10 mouse cellular contexts compared by ENCODE assay signal in the genomic region with DNA sequence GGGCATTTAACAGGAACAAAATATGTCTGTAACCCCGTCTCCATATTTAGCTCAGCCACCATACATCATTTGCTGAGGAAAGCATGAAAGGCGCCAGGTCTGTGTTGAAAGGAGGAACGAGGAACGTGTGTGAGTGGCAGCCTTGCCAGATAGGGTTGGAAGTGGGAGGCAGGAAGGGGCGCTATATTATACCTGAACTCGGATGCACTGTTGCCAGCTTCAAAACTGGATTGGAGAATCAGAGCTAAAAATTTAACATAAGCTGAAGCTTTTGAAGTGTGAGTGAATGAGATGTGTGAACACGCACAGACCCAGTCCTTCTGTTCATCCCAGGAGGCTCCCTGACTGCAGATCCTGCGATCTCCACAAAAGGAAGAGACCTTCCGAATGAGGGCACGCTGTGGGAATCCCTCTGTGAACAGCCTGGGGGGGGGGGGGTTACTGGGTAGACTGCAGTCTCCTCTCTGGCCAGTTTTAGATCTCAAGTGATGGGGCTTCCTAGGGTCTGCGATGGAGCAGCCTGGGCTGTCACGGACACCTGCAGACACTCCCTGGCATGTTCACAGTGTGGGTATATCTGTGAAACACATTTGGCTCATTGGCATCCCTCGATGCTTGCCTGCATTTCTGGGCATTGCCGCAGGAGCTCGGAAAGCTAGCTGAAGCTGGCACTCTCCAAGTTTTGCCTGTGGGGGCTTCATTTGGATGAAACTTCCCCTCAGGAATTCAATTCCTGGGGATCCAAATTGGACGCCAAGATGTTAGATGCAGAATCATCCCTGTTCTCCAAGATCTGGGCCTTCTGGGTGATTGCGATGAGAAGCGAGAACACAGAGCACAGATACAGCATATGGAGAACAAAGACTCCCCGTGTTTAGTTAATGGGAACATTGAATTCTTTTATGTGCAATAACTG.
A peak's percentile ranks its signal among the peaks of the same experiment; 100 is the strongest.
DNase-seq lines count a peak whose midpoint lies in the region; ATAC-seq lines count a peak whose summit lies in the region.
"Had no signal": no experiment of that assay in that cellular context is flagged by ENCODE, and none has a peak within 500 bp of the region (broad histone marks: within the 10 kb centered on the region; RNA-seq: fewer than 3 reads in every experiment).

No protein-coding gene starts in this region.

- H3K9me3 ChIP-seq in midbrain, embryonic 13.5 days: no peaks in the 10 kb centered on the region
- H3K9me3 ChIP-seq in midbrain, embryonic 10.5 days (replicated peaks): no peaks in the 10 kb centered on the region
- no peaks in the 10 kb centered on the region for H3K9me3 ChIP-seq in forebrain, embryonic 16.5 days (ENCODE audit: control insufficient read depth, low read length)
- H3K9me3 ChIP-seq in liver, embryonic 12.5 days (replicated peaks): no peaks in the 10 kb centered on the region
- H3K9me3 ChIP-seq: neural tube, embryonic 12.5 days had no signal

- H3K9ac ChIP-seq in midbrain, embryonic 13.5 days (replicated peaks): no peak overlapping the region
- H3K9ac ChIP-seq in forebrain, embryonic 16.5 days (replicated peaks; ENCODE audit: low read depth, low read length): no peak overlapping the region
- H3K9ac ChIP-seq in liver, embryonic 12.5 days: no peak overlapping the region
- H3K9ac ChIP-seq: liver, postnatal 0 days; neural tube, embryonic 12.5 days had no signal

- no peak for DNase-seq in midbrain, embryonic 10.5 days (ENCODE audit: low spot score)
- peak; percentile 51 for DNase-seq in left cerebral cortex, adult 11 months (ENCODE audit: low spot score)
- DNase-seq in right cerebral cortex, postnatal 25 days: peak; percentile 73
- DNase-seq in urinary bladder, adult 2 months (ENCODE audit: low spot score): no peak
- DNase-seq: liver, postnatal 0 days had no signal

- no peak overlapping the region for H3K4me2 ChIP-seq in midbrain, embryonic 13.5 days (replicated peaks)
- peak overlapping the region; percentile 30 for H3K4me2 ChIP-seq in forebrain, embryonic 16.5 days (ENCODE audit: low read length)
- H3K4me2 ChIP-seq in liver, embryonic 12.5 days: no peak overlapping the region
- H3K4me2 ChIP-seq: neural tube, embryonic 12.5 days had no signal

- no peaks in the 10 kb centered on the region for H3K4me1 ChIP-seq in midbrain, embryonic 13.5 days (replicated peaks)
- H3K4me1 ChIP-seq in midbrain, embryonic 10.5 days: no peaks in the 10 kb centered on the region
- peaks cover 10% of the 10 kb centered on the region for H3K4me1 ChIP-seq in forebrain, embryonic 16.5 days (replicated peaks; ENCODE audit: control insufficient read depth, insufficient read depth, low read length)
- no peaks in the 10 kb centered on the region for H3K4me1 ChIP-seq in liver, embryonic 12.5 days
- H3K4me1 ChIP-seq: neural tube, embryonic 12.5 days had no signal

- H3K36me3 ChIP-seq in midbrain, embryonic 13.5 days: no peaks in the 10 kb centered on the region
- H3K36me3 ChIP-seq in midbrain, embryonic 10.5 days: no peaks in the 10 kb centered on the region
- H3K36me3 ChIP-seq in forebrain, embryonic 16.5 days (ENCODE audit: control insufficient read depth, insufficient read depth): no peaks in the 10 kb centered on the region
- no peaks in the 10 kb centered on the region for H3K36me3 ChIP-seq in liver, embryonic 12.5 days
- H3K36me3 ChIP-seq: neural tube, embryonic 12.5 days had no signal

- 84% methylated on average over 19 of the region's 19 CpGs for WGBS in midbrain, embryonic 13.5 days
- WGBS in midbrain, embryonic 10.5 days: 82% methylated on average over 19 of the region's 19 CpGs
- 54% methylated on average over 19 of the region's 19 CpGs for WGBS in forebrain, embryonic 16.5 days
- WGBS in liver, embryonic 12.5 days (ENCODE audit: insufficient replicate concordance): 67% methylated on average over 19 of the region's 19 CpGs

- no peak overlapping the region for H3K4me3 ChIP-seq in midbrain, embryonic 13.5 days (replicated peaks)
- H3K4me3 ChIP-seq in midbrain, embryonic 10.5 days: no peak overlapping the region
- H3K4me3 ChIP-seq in forebrain, embryonic 16.5 days (replicated peaks; ENCODE audit: low read length): no peak overlapping the region
- no peak overlapping the region for H3K4me3 ChIP-seq in liver, embryonic 12.5 days
- H3K4me3 ChIP-seq: neural tube, embryonic 12.5 days had no signal

- peak; percentile 69; the same call in 1 of the 2 replicates for ATAC-seq in midbrain, embryonic 13.5 days
- ATAC-seq in forebrain, embryonic 16.5 days: peak; percentile 94
- no peak for ATAC-seq in liver, embryonic 12.5 days
- no peak for ATAC-seq in megakaryocyte-erythroid progenitor cell, adult 5-6 weeks (replicated peaks; ENCODE audit: low FRiP score, low TSS enrichment, poor library complexity, severe bottlenecking)
- ATAC-seq: liver, postnatal 0 days had no signal

- H3K27ac ChIP-seq in midbrain, embryonic 13.5 days: no peak overlapping the region
- no peak overlapping the region for H3K27ac ChIP-seq in midbrain, embryonic 10.5 days (replicated peaks)
- peak overlapping the region; percentile 89 for H3K27ac ChIP-seq in forebrain, embryonic 16.5 days (ENCODE audit: low read length)
- no peak overlapping the region for H3K27ac ChIP-seq in liver, embryonic 12.5 days
- H3K27ac ChIP-seq: neural tube, embryonic 12.5 days had no signal

- H3K27me3 ChIP-seq in midbrain, embryonic 13.5 days: no peaks in the 10 kb centered on the region
- no peaks in the 10 kb centered on the region for H3K27me3 ChIP-seq in midbrain, embryonic 10.5 days (ENCODE audit: low read depth, poor library complexity, severe bottlenecking)
- no peaks in the 10 kb centered on the region for H3K27me3 ChIP-seq in forebrain, embryonic 16.5 days (replicated peaks; ENCODE audit: control insufficient read depth, insufficient read depth, low read length)
- H3K27me3 ChIP-seq in liver, embryonic 12.5 days (replicated peaks): no peaks in the 10 kb centered on the region
- H3K27me3 ChIP-seq: neural tube, embryonic 12.5 days had no signal

Comparison
In these comparisons a context has a peak if more than half of its experiments do, and no peak if none do; other contexts are left out.
1. ATAC-seq: peak in midbrain, embryonic 13.5 days (single experiment) and forebrain, embryonic 16.5 days (single experiment); none in liver, embryonic 12.5 days (single experiment) and megakaryocyte-erythroid progenitor cell, adult 5-6 weeks (single experiment).
2. DNase-seq: peak in left cerebral cortex, adult 11 months (single experiment) and right cerebral cortex, postnatal 25 days (single experiment); none in midbrain, embryonic 10.5 days (single experiment) and urinary bladder, adult 2 months (single experiment).